In genomic region chr15:56834621-56835020, GRCm38 (mm10) we compare ENCODE assay signal across 24 mouse cellular contexts.
"Had no signal": no experiment of that assay in that cellular context is flagged by ENCODE, and none has a peak within 500 bp of the region (broad histone marks: within the 10 kb centered on the region; RNA-seq: fewer than 3 reads in every experiment).

No protein-coding gene starts in this region.

- H3K27ac ChIP-seq: kidney, postnatal 0 days; layer of hippocampus, adult 2 months; limb, embryonic 10.5 days; limb, embryonic 13.5 days; liver, embryonic 12.5 days; liver, embryonic 15.5 days; lung, embryonic 15.5 days; midbrain, embryonic 12.5 days; midbrain, embryonic 15.5 days; neural tube, embryonic 13.5 days; stomach, embryonic 15.5 days had no signal

- H3K9ac ChIP-seq: limb, embryonic 13.5 days; liver, embryonic 12.5 days; liver, embryonic 15.5 days; lung, embryonic 15.5 days; midbrain, embryonic 12.5 days; midbrain, embryonic 15.5 days; neural tube, embryonic 13.5 days; stomach, embryonic 15.5 days had no signal

- H3K4me3 ChIP-seq: layer of hippocampus, adult 2 months; limb, embryonic 10.5 days; limb, embryonic 13.5 days; liver, embryonic 12.5 days; liver, embryonic 15.5 days; lung, embryonic 15.5 days; midbrain, embryonic 12.5 days; midbrain, embryonic 15.5 days; myocyte; neural tube, embryonic 13.5 days; stomach, embryonic 15.5 days had no signal

- H3K36me3 ChIP-seq: limb, embryonic 10.5 days; limb, embryonic 13.5 days; liver, embryonic 12.5 days; liver, embryonic 15.5 days; lung, embryonic 15.5 days; midbrain, embryonic 12.5 days; midbrain, embryonic 15.5 days; neural tube, embryonic 13.5 days; stomach, embryonic 15.5 days had no signal

- H3K4me2 ChIP-seq: limb, embryonic 13.5 days; liver, embryonic 12.5 days; liver, embryonic 15.5 days; lung, embryonic 15.5 days; midbrain, embryonic 12.5 days; midbrain, embryonic 15.5 days; neural tube, embryonic 13.5 days; stomach, embryonic 15.5 days had no signal

- H3K9me3 ChIP-seq: limb, embryonic 10.5 days; limb, embryonic 13.5 days; liver, embryonic 12.5 days; liver, embryonic 15.5 days; lung, embryonic 15.5 days; midbrain, embryonic 12.5 days; midbrain, embryonic 15.5 days; neural tube, embryonic 13.5 days; stomach, embryonic 15.5 days had no signal

- H3K27me3 ChIP-seq: limb, embryonic 13.5 days; liver, embryonic 12.5 days; liver, embryonic 15.5 days; lung, embryonic 15.5 days; midbrain, embryonic 12.5 days; midbrain, embryonic 15.5 days; neural tube, embryonic 13.5 days; stomach, embryonic 15.5 days had no signal

- DNase-seq: kidney, adult 2 months; kidney, postnatal 25 days; layer of hippocampus, adult 9-11 months; liver; lung, postnatal 14 days; lung, postnatal 4 days; retina, postnatal 1 day; right cerebral cortex, postnatal 25 days; spleen, adult 18-20 months; thymus, adult 2 months; thymus, postnatal 14 days; thymus, postnatal 4 days had no signal

- ATAC-seq: liver, embryonic 12.5 days; midbrain, embryonic 15.5 days had no signal

- H3K4me1 ChIP-seq: limb, embryonic 10.5 days; limb, embryonic 13.5 days; liver, embryonic 12.5 days; liver, embryonic 15.5 days; lung, embryonic 15.5 days; midbrain, embryonic 12.5 days; midbrain, embryonic 15.5 days; neural tube, embryonic 13.5 days; stomach, embryonic 15.5 days had no signal
